Mouse (Mus musculus) kidney, adult 2 months (tissue): Measurements from ENCODE around the gene Kif2b. TPM values are rescaled to one million over a fixed set of nuclear protein-coding genes. Genes with fewer than 3 reads are reported as not detected.

Experiments used
- DNase-seq: peaks from one replicate; pipeline ENCODE4 v3.0.0; 2021
- H3K27ac ChIP-seq: fragments of 200-500 bp; 2 replicates; pipeline ENCODE4 v1.5.1; 2012; ENCODE audit warnings: low read depth, low read length, control low read depth, inconsistent platforms; ENCODE audit not compliant: insufficient read depth
- H3K27me3 ChIP-seq: fragments of 200-500 bp; replicated peaks from 2 replicates; pipeline ENCODE4 v1.6.1; 2012; ENCODE audit warnings: mild to moderate bottlenecking, moderate library complexity, low read length, inconsistent platforms; ENCODE audit not compliant: control insufficient read depth, insufficient read depth
- H3K36me3 ChIP-seq: fragments of 200-500 bp; 2 replicates; pipeline ENCODE4 v1.6.1; 2012; ENCODE audit warnings: mild to moderate bottlenecking, moderate library complexity, low read length, inconsistent platforms; ENCODE audit not compliant: control insufficient read depth, insufficient read depth
- H3K4me1 ChIP-seq: fragments of 200-500 bp; 2 replicates; pipeline ENCODE4 v1.6.1; 2011; ENCODE audit warnings: low read length; ENCODE audit not compliant: control insufficient read depth, insufficient read depth
- H3K4me3 ChIP-seq: fragments of 200-500 bp; 2 replicates; pipeline ENCODE4 v1.5.1; 2011; ENCODE audit warnings: mild to moderate bottlenecking, low read depth, low read length, control low read depth; ENCODE audit not compliant: insufficient read depth
- CTCF ChIP-seq: fragments of 200-500 bp; conservative IDR thresholded peaks from 2 replicates; pipeline ENCODE4 v1.5.1; 2011; ENCODE audit warnings: low read depth, mild to moderate bottlenecking, control low read depth, low read length, moderate library complexity, mixed read lengths; ENCODE audit not compliant: insufficient read depth, insufficient read length
- POLR2A ChIP-seq: fragments of 200-500 bp; IDR thresholded peaks from one replicate; pipeline ENCODE4 v1.6.1; 2011; ENCODE audit warnings: low read depth, low read length, control low read depth
- WGBS: fragments of 180-500 bp; shearing (Covaris S2); methylation state at CpG from one replicate; pipeline ENCODE4 v1.1.7; 2018; 5-methylcytosine and 5-hydroxymethylcytosine counted together
- polyA plus RNA-seq: library from polyadenylated mRNA; depleted of rRNA; stranded (reverse); fragments of >200 nt; gene quantifications from 2 replicates; pipeline ENCODE4 v1.2.3, GENCODE M21; 2012; rRNA removed

The Kif2b gene
- polyA plus RNA-seq, result 0.06 and 0.11 TPM in 2 replicates

- no peaks in the 10 kb centered on the region for H3K27me3 ChIP-seq
- no peaks in the 10 kb centered on the region for H3K4me1 ChIP-seq
- no peak within 1 kb of the TSS for H3K4me3 ChIP-seq
- DNase-seq, result no peak
- TF ChIP-seq POLR2A (no peak), CTCF (no peak)
- no peak within 1 kb of the TSS for H3K27ac ChIP-seq
- no peaks in the 10 kb centered on the region for H3K36me3 ChIP-seq
- 91% methylated on average over 9 of the region's 9 CpGs for WGBS
Observed at GRCm38 (mm10) chr11:91577317-91577716, at the start of gene Kif2b. Gene Kif2b, minus strand, starts transcription at chr11:91577558.

- 71% methylated on average over 3 of the region's 3 CpGs for whole genome bisulfite sequencing
- no peak overlapping the region for H3K4me3 ChIP-seq
- DNase-seq, result no peak
- no peaks in the 10 kb centered on the region for H3K4me1 ChIP-seq
- H3K27me3 ChIP-seq, result no peaks in the 10 kb centered on the region
- H3K36me3 ChIP-seq, result no peaks in the 10 kb centered on the region
- no peak for TF ChIP-seq POLR2A
- no peak for TF ChIP-seq CTCF
- no peak overlapping the region for H3K27ac ChIP-seq
Observed at GRCm38 (mm10) chr11:91593088-91593487, 15.7 kb upstream of the Kif2b start.

GRCm38 (mm10) chr11:91576856-91577255 is 502 bp downstream of the Kif2b start:
- H3K36me3 ChIP-seq, result no peaks in the 10 kb centered on the region
- no peaks in the 10 kb centered on the region for H3K4me1 ChIP-seq
- no peaks in the 10 kb centered on the region for H3K27me3 ChIP-seq
- no peak overlapping the region for H3K4me3 ChIP-seq
- DNase-seq, result no peak
- H3K27ac ChIP-seq, result no peak overlapping the region
- WGBS, result 82% methylated on average over 19 of the region's 19 CpGs
- no peak for TF ChIP-seq POLR2A
- no peak for TF ChIP-seq CTCF

GRCm38 (mm10) chr11:91575406-91575805 is 2.0 kb downstream of the Kif2b start:
- DNase-seq, result no peak
- no peaks in the 10 kb centered on the region for H3K27me3 ChIP-seq
- no peaks in the 10 kb centered on the region for H3K4me1 ChIP-seq
- H3K36me3 ChIP-seq, result no peaks in the 10 kb centered on the region
- H3K27ac ChIP-seq, result no peak overlapping the region
- 87% methylated on average over 8 of the region's 8 CpGs for WGBS
- no peak for TF ChIP-seq POLR2A
- no peak for TF ChIP-seq CTCF
- no peak overlapping the region for H3K4me3 ChIP-seq

- no peak for DNase-seq
- Histone ChIP-seq H3K36me3 (no peaks in the 10 kb centered on the region), H3K27ac (no peak overlapping the region), H3K27me3 (no peaks in the 10 kb centered on the region), H3K4me3 (no peak overlapping the region), H3K4me1 (no peaks in the 10 kb centered on the region)
- TF ChIP-seq POLR2A (no peak), CTCF (no peak)
- WGBS, result 53% methylated on average over 3 of the region's 3 CpGs
Observed at GRCm38 (mm10) chr11:91574477-91574876, 2.9 kb downstream of the Kif2b start.

GRCm38 (mm10) chr11:91530737-91531136 is 46.6 kb downstream of the Kif2b start:
- Histone ChIP-seq H3K27ac (no peak overlapping the region), H3K4me1 (no peaks in the 10 kb centered on the region), H3K4me3 (no peak overlapping the region), H3K36me3 (no peaks in the 10 kb centered on the region), H3K27me3 (no peaks in the 10 kb centered on the region)
- 43% methylated on average over 4 of the region's 4 CpGs for WGBS
- TF ChIP-seq POLR2A (no peak), CTCF (no peak)
- no peak for DNase-seq
